Comparison of ENCODE assay signal across 24 mouse cellular contexts in genomic region chr15:78026521-78026920, GRCm38 (mm10).
"Had no signal": no experiment of that assay in that cellular context is flagged by ENCODE, and none has a peak within 500 bp of the region (broad histone marks: within the 10 kb centered on the region; RNA-seq: fewer than 3 reads in every experiment).

No protein-coding gene starts in this region.

- ATAC-seq: forebrain, embryonic 16.5 days; hindbrain, embryonic 16.5 days; inflammation-experienced regulatory T-cells, adult 6 months; intestine, embryonic 15.5 days; intestine, postnatal 0 days had no signal

- DNase-seq: gastrocnemius, adult 2 months; gastrocnemius, postnatal 10 days; gastrocnemius, postnatal 25 days; heart, adult 18-20 months; heart, postnatal 10 days; heart, postnatal 4 days; kidney, adult 18-20 months; kidney, adult 8-10 months; kidney, postnatal 10 days; kidney, postnatal 25 days; kidney, postnatal 4 days; liver had no signal

- H3K4me1 ChIP-seq: heart, embryonic 10.5 days; heart, embryonic 12.5 days; hindbrain, embryonic 12.5 days; intestine, embryonic 15.5 days; limb, embryonic 12.5 days had no signal

- H3K4me3 ChIP-seq: gastrocnemius, adult 2 months; heart, embryonic 10.5 days; heart, embryonic 12.5 days; hindbrain, embryonic 10.5 days; hindbrain, embryonic 12.5 days; intestine, embryonic 15.5 days; layer of hippocampus, adult 2 months; limb, embryonic 10.5 days; limb, embryonic 12.5 days had no signal
